In the genomic region with DNA sequence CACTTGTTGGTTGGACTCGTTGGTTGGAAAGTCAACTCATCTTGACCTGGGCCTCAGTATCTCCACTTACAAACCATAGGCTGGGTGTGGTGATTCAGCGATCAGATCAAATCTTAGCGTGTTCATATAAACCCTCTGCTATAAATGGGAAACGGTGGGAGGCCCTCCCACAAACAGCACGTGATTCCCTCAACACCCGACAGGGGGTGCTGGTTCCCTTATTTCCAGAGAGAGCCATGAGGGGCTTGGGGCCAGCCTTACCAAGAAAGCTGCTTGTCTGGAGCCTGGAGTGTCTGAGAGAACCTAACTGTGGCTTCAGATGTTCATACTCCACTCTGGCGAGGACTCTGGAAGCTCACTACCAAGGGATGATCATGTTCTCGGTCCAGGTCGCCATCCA, we compare ENCODE assay signal across 11 mouse cellular contexts.
DNase-seq lines count a peak whose midpoint lies in the region; ATAC-seq lines count a peak whose summit lies in the region.
"Had no signal": no experiment of that assay in that cellular context is flagged by ENCODE, and none has a peak within 500 bp of the region (broad histone marks: within the 10 kb centered on the region; RNA-seq: fewer than 3 reads in every experiment).

No protein-coding gene starts in this region.

- H3K27me3 ChIP-seq in hindbrain, embryonic 11.5 days (ENCODE audit: control insufficient read depth, insufficient read depth, low read length), result no peaks in the 10 kb centered on the region
- H3K27me3 ChIP-seq in hindbrain, embryonic 12.5 days, result no peaks in the 10 kb centered on the region
- H3K27me3 ChIP-seq in limb, embryonic 11.5 days (ENCODE audit: control insufficient read depth, insufficient read depth, low read length), result no peaks in the 10 kb centered on the region
- no peaks in the 10 kb centered on the region for H3K27me3 ChIP-seq in limb, embryonic 10.5 days (ENCODE audit: low read depth, poor library complexity, severe bottlenecking)

- WGBS in hindbrain, embryonic 11.5 days, result 74% methylated on average over 9 of the region's 9 CpGs
- 71% methylated on average over 9 of the region's 9 CpGs for whole genome bisulfite sequencing in hindbrain, embryonic 12.5 days
- 66% methylated on average over 9 of the region's 9 CpGs for WGBS in limb, embryonic 11.5 days
- 74% methylated on average over 9 of the region's 9 CpGs for whole genome bisulfite sequencing in limb, embryonic 10.5 days

- H3K4me2 ChIP-seq in hindbrain, embryonic 11.5 days (replicated peaks; ENCODE audit: low read depth, low read length), result no peak overlapping the region
- no peak overlapping the region for H3K4me2 ChIP-seq in hindbrain, embryonic 12.5 days (replicated peaks)
- H3K4me2 ChIP-seq in limb, embryonic 11.5 days (ENCODE audit: low read depth, severe bottlenecking), result no peak overlapping the region
- H3K4me2 ChIP-seq: liver, embryonic 11.5 days had no signal

- H3K36me3 ChIP-seq in hindbrain, embryonic 11.5 days (ENCODE audit: control insufficient read depth, insufficient read depth, low read length), result no peaks in the 10 kb centered on the region
- no peaks in the 10 kb centered on the region for H3K36me3 ChIP-seq in hindbrain, embryonic 12.5 days
- H3K36me3 ChIP-seq in limb, embryonic 11.5 days (ENCODE audit: control insufficient read depth, insufficient read depth, low read length), result no peaks in the 10 kb centered on the region
- H3K36me3 ChIP-seq in limb, embryonic 10.5 days, result no peaks in the 10 kb centered on the region

- no peak overlapping the region for H3K4me3 ChIP-seq in hindbrain, embryonic 11.5 days (ENCODE audit: low read depth, low read length)
- H3K4me3 ChIP-seq in hindbrain, embryonic 12.5 days, result no peak overlapping the region
- H3K4me3 ChIP-seq in limb, embryonic 11.5 days (ENCODE audit: low read depth, low read length), result no peak overlapping the region
- H3K4me3 ChIP-seq in limb, embryonic 10.5 days, result no peak overlapping the region

- DNase-seq in adrenal gland, postnatal 14 days, result peak; percentile 45
- DNase-seq in adrenal gland, adult 2 months, result no peak
- DNase-seq in hindbrain, embryonic 11.5 days (ENCODE audit: low spot score), result peak; percentile 48
- DNase-seq in limb, embryonic 11.5 days (ENCODE audit: low spot score), result peak; percentile 34
- DNase-seq in limb, embryonic 10.5 days (ENCODE audit: low spot score), result no peak
- DNase-seq in thymus, postnatal 4 days, result peak; percentile 65
- DNase-seq in thymus, adult 18-20 months, result no peak
- DNase-seq: cerebellum, adult 9-10 months; layer of hippocampus, adult 9-11 months had no signal

- H3K9me3 ChIP-seq in hindbrain, embryonic 11.5 days (ENCODE audit: control insufficient read depth, low read length), result no peaks in the 10 kb centered on the region
- H3K9me3 ChIP-seq in hindbrain, embryonic 12.5 days (replicated peaks), result no peaks in the 10 kb centered on the region; the same call in 1 of the 2 replicates
- peaks cover 2% of the 10 kb centered on the region; the same call in 1 of the 2 replicates for H3K9me3 ChIP-seq in limb, embryonic 11.5 days (ENCODE audit: control insufficient read depth, low read length)
- no peaks in the 10 kb centered on the region for H3K9me3 ChIP-seq in limb, embryonic 10.5 days (replicated peaks)

- H3K4me1 ChIP-seq in hindbrain, embryonic 11.5 days (replicated peaks; ENCODE audit: control insufficient read depth, insufficient read depth, low read length), result no peaks in the 10 kb centered on the region
- H3K4me1 ChIP-seq in hindbrain, embryonic 12.5 days, result peaks cover 13% of the 10 kb centered on the region; the same call in 1 of the 2 replicates
- H3K4me1 ChIP-seq in limb, embryonic 11.5 days (ENCODE audit: control insufficient read depth, insufficient read depth, low read length), result 0 out of 2 replicates have a peak, but pooled peaks cover 2% of the 10 kb centered on the region
- H3K4me1 ChIP-seq in limb, embryonic 10.5 days, result peaks cover 10% of the 10 kb centered on the region

- no peak for ATAC-seq in hindbrain, embryonic 11.5 days (ENCODE audit: low FRiP score)
- no peak for ATAC-seq in hindbrain, embryonic 12.5 days (ENCODE audit: low FRiP score)
- no peak for ATAC-seq in limb, embryonic 11.5 days (ENCODE audit: insufficient number of reproducible peaks, low FRiP score, low TSS enrichment, low read depth)

- H3K27ac ChIP-seq in hindbrain, embryonic 11.5 days (ENCODE audit: low read depth, low read length), result no peak overlapping the region
- no peak overlapping the region for H3K27ac ChIP-seq in hindbrain, embryonic 12.5 days
- no peak overlapping the region for H3K27ac ChIP-seq in limb, embryonic 11.5 days (replicated peaks; ENCODE audit: low read depth, low read length)
- no peak overlapping the region for H3K27ac ChIP-seq in limb, embryonic 10.5 days

- H3K9ac ChIP-seq in hindbrain, embryonic 11.5 days (ENCODE audit: low read depth, low read length), result no peak overlapping the region
- H3K9ac ChIP-seq in hindbrain, embryonic 12.5 days, result no peak overlapping the region
- no peak overlapping the region for H3K9ac ChIP-seq in limb, embryonic 11.5 days (ENCODE audit: low read length)

Comparison
In these comparisons a context has a peak if more than half of its experiments do, and no peak if none do; other contexts are left out.
1. DNase-seq: peak in adrenal gland, postnatal 14 days (single experiment), hindbrain, embryonic 11.5 days (single experiment), limb, embryonic 11.5 days (single experiment) and thymus, postnatal 4 days (single experiment); none in adrenal gland, adult 2 months (single experiment), limb, embryonic 10.5 days (single experiment) and thymus, adult 18-20 months (0 of 2).